Mouse (Mus musculus) liver, embryonic 14.5 days (tissue): ENCODE data around the gene Uqcr11.

Experiments used
- CTCF ChIP-seq: IDR thresholded peaks from 2 replicates; pipeline ENCODE4 v1.5.1; 2016; ENCODE audit warnings: antibody characterized with exemption, low read depth, control low read depth
- EP300 ChIP-seq: IDR thresholded peaks from 2 replicates; pipeline ENCODE4 v1.6.1; 2016; ENCODE audit warnings: antibody characterized with exemption, low read depth

GRCm38 (mm10) chr10:80415566-80415965 lies 8.9 kb upstream of the Uqcr11 start:
- TF ChIP-seq CTCF, result no peak
- TF ChIP-seq EP300, result no peak
